Mouse (Mus musculus): ENCODE data around the gene Slc26a11. TPM values are rescaled to one million over a fixed set of nuclear protein-coding genes. Genes with fewer than 3 reads are reported as not detected.
A peak's percentile ranks its signal among the peaks of the same experiment; 100 is the strongest.

The Slc26a11 gene
- total RNA-seq, 2 experiments from 2014 or later = 2.7 to 2.9 TPM

- intact Hi-C loops (cut with DNase I; ENCODE audit: low total_unique reads) = no loop called here
- DNase-seq = peak; percentile 50
Observed at GRCm38 (mm10) chr11:119392800-119393482, 37.6 kb downstream of the Slc26a11 start, which contains the start of gene Rnf213. Rnf213 (plus strand) TSS chr11:119393100.

- intact Hi-C loops (cut with DNase I; ENCODE audit: low total_unique reads) = no loop called here
- no peak for DNase-seq
Observed at GRCm38 (mm10) chr11:119393483-119393804, 38.1 kb downstream of the Slc26a11 start.

- DNase-seq = no peak
- intact Hi-C loops (cut with DNase I; ENCODE audit: low total_unique reads) = no loop called here
Observed at GRCm38 (mm10) chr11:119394210-119394609, 38.9 kb downstream of the Slc26a11 start.

GRCm38 (mm10) chr11:119395394-119395793 lies 40.0 kb downstream of the Slc26a11 start:
- intact Hi-C loops (cut with DNase I; ENCODE audit: low total_unique reads) = no loop called here
- DNase-seq = no peak

GRCm38 (mm10) chr11:119395931-119396330 lies 40.6 kb downstream of the Slc26a11 start:
- intact Hi-C loops (cut with DNase I; ENCODE audit: low total_unique reads) = no loop called here
- DNase-seq = no peak

- DNase-seq = no peak
- intact Hi-C loops (cut with DNase I; ENCODE audit: low total_unique reads) = no loop called here
Observed at GRCm38 (mm10) chr11:119396461-119396860, 41.1 kb downstream of the Slc26a11 start.

- intact Hi-C loops (cut with DNase I; ENCODE audit: low total_unique reads) = no loop called here
- no peak for DNase-seq
Observed at GRCm38 (mm10) chr11:119402501-119403160, 47.3 kb downstream of the Slc26a11 start.

GRCm38 (mm10) chr11:119404627-119405026 lies 49.3 kb downstream of the Slc26a11 start:
- DNase-seq = no peak
- intact Hi-C loops (cut with DNase I; ENCODE audit: low total_unique reads) = no loop called here

- intact Hi-C loops (cut with DNase I; ENCODE audit: low total_unique reads) = no loop called here
- DNase-seq = no peak
Observed at GRCm38 (mm10) chr11:119407381-119407780, 52.0 kb downstream of the Slc26a11 start.

- DNase-seq = no peak
- intact Hi-C loops (cut with DNase I; ENCODE audit: low total_unique reads) = no loop called here
Observed at GRCm38 (mm10) chr11:119407977-119408376, 52.6 kb downstream of the Slc26a11 start.

GRCm38 (mm10) chr11:119419327-119420118 lies 64.2 kb downstream of the Slc26a11 start:
- intact Hi-C loops (cut with DNase I; ENCODE audit: low total_unique reads) = no loop called here

GRCm38 (mm10) chr11:119420426-119420825 lies 65.1 kb downstream of the Slc26a11 start:
- intact Hi-C loops (cut with DNase I; ENCODE audit: low total_unique reads) = no loop called here
- no peak for DNase-seq

More at GRCm38 (mm10) chr11:119419327-119420118, 64.2 kb downstream of the Slc26a11 start:
- no peak for DNase-seq

GRCm38 (mm10) chr11:119427431-119427830 lies 72.1 kb downstream of the Slc26a11 start:
- no peak for DNase-seq
- intact Hi-C loops (cut with DNase I; ENCODE audit: low total_unique reads) = no loop called here

GRCm38 (mm10) chr11:119427986-119428385 lies 72.6 kb downstream of the Slc26a11 start:
- no peak for DNase-seq
- intact Hi-C loops (cut with DNase I; ENCODE audit: low total_unique reads) = no loop called here

GRCm38 (mm10) chr11:119428649-119429136 lies 73.3 kb downstream of the Slc26a11 start:
- peak; percentile 37 for DNase-seq
- intact Hi-C loops (cut with DNase I; ENCODE audit: low total_unique reads) = no loop called here

Small RNA genes within 50 kb of the gene (microRNA-seq; reads per million reads assigned to microRNA genes)
- gene Mir1932 = 0 to 0.50 reads per million in 2 experiments

Other genes starting within 250 kb of the Slc26a11 start
- gene Tbc1d16, start 127.1 kb upstream of the Slc26a11 start, total RNA-seq (2021) = 10 to 100 TPM; 14.3 to 18.5 TPM
- not detected for gene Ccdc40, start 127.0 kb upstream of the Slc26a11 start, total RNA-seq (2021)
- gene Gaa, start 87.7 kb upstream of the Slc26a11 start, total RNA-seq (2021) = 10 to 100 TPM; 79.1 to 81.6 TPM
- 10 to 100 TPM; 43.8 to 52.4 TPM for gene Eif4a3, start 55.5 kb upstream of the Slc26a11 start, total RNA-seq (2021)
- 1 to 10 TPM in 1 of 2 experiments, under 1 TPM in 1; 0.64 to 1.3 TPM for gene Card14, start 47.8 kb upstream of the Slc26a11 start, total RNA-seq (2021)
- 1 to 10 TPM; 3.2 to 4.5 TPM for gene Sgsh, start within 50 bp of the Slc26a11 start, total RNA-seq (2021)
- 1 to 10 TPM; 5.4 to 7.4 TPM for gene Rnf213, start 37.5 kb downstream of the Slc26a11 start, total RNA-seq (2021)
- gene Endov, start 135.8 kb downstream of the Slc26a11 start, total RNA-seq (2021) = 1 to 10 TPM; 7.3 to 8.7 TPM
- gene Nptx1, start 192.2 kb downstream of the Slc26a11 start, total RNA-seq (2021) = under 1 TPM; 0.35 to 0.40 TPM
- gene Rptor, start 247.3 kb downstream of the Slc26a11 start, total RNA-seq (2021) = 10 to 100 TPM; 25.7 to 26.9 TPM